Mouse (Mus musculus): ENCODE data around the gene Nsg2. TPM values are rescaled to one million over a fixed set of nuclear protein-coding genes. Genes with fewer than 3 reads are reported as not detected.
"Not testable (repeated sequence)": the region's sequence is repeated elsewhere in the genome, so short reads cannot be mapped to it uniquely, and the experiment has no call there.

Nsg2 gene
- polyA plus RNA-seq, 1 experiment from 2014 or later: 2.0 TPM

GRCm38 (mm10) chr11:31992535-31992934 is 7.7 kb upstream of the Nsg2 start:
- Histone ChIP-seq H3K27ac (no peak overlapping the region), H3K4me3 (no peak overlapping the region), H3K4me1 (no peaks in the 10 kb centered on the region), H3K9me3 (replicated peaks) (no peaks in the 10 kb centered on the region), H3K27me3 (ENCODE audit: low read depth, poor library complexity, severe bottlenecking) (no peaks in the 10 kb centered on the region), H3K36me3 (no peaks in the 10 kb centered on the region)
- 92% methylated on average over 3 of the region's 3 CpGs for WGBS
- no peak for DNase-seq (ENCODE audit: low spot score)

DNA sequence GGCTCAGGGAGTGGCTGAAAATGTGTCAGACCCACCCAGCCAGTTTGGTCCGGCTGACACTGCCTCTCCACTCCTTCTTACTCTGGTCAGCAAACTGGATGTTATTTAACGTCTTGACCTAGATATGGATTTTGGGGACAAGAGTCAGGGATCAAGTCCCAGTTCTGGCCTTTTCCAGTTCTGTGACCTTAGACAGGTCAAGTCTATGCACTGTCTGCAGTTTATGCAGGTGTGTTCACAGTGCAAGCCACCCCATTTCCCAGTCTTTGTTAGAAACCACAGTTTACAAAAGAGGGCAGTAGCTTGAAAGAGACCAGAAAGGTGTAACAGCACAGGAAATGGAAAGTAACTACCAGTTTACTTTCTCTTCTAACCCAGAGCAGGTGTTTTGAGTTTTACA is 547 bp upstream of the Nsg2 start:
- Histone ChIP-seq H3K27ac (no peak overlapping the region), H3K36me3 (no peaks in the 10 kb centered on the region), H3K9me3 (replicated peaks) (no peaks in the 10 kb centered on the region), H3K4me3 (no peak overlapping the region), H3K4me1 (peaks cover 31% of the 10 kb centered on the region), H3K27me3 (ENCODE audit: low read depth, poor library complexity, severe bottlenecking) (peaks cover 40% of the 10 kb centered on the region)
- 36% methylated on average over 2 of the region's 2 CpGs for WGBS
- DNase-seq (ENCODE audit: low spot score): no peak

- Histone ChIP-seq H3K4me1 (peaks cover 31% of the 10 kb centered on the region), H3K9me3 (replicated peaks) (no peaks in the 10 kb centered on the region), H3K4me3 (0 out of 2 replicates have a peak overlapping the region, but pooled peaks have one; percentile 14), H3K27ac (no peak overlapping the region), H3K36me3 (no peaks in the 10 kb centered on the region), H3K27me3 (ENCODE audit: low read depth, poor library complexity, severe bottlenecking) (peaks cover 40% of the 10 kb centered on the region)
- WGBS: 2% methylated on average over 11 of the region's 11 CpGs
- peak; percentile 42 for DNase-seq (ENCODE audit: low spot score)
Observed at GRCm38 (mm10) chr11:32001181-32001910, 1.1 kb downstream of the Nsg2 start.

GRCm38 (mm10) chr11:32002670-32003072 is 2.4 kb downstream of the Nsg2 start:
- DNase-seq (ENCODE audit: low spot score): no peak
- H3K27me3 ChIP-seq (ENCODE audit: low read depth, poor library complexity, severe bottlenecking): peaks cover 40% of the 10 kb centered on the region
- no peak overlapping the region for H3K4me3 ChIP-seq
- H3K4me1 ChIP-seq: peaks cover 31% of the 10 kb centered on the region
- WGBS: 26% methylated on average over 5 of the region's 5 CpGs
- peaks cover 3% of the 10 kb centered on the region; the same call in 1 of the 2 replicates for H3K9me3 ChIP-seq (replicated peaks)
- no peaks in the 10 kb centered on the region for H3K36me3 ChIP-seq
- H3K27ac ChIP-seq: no peak overlapping the region

DNA sequence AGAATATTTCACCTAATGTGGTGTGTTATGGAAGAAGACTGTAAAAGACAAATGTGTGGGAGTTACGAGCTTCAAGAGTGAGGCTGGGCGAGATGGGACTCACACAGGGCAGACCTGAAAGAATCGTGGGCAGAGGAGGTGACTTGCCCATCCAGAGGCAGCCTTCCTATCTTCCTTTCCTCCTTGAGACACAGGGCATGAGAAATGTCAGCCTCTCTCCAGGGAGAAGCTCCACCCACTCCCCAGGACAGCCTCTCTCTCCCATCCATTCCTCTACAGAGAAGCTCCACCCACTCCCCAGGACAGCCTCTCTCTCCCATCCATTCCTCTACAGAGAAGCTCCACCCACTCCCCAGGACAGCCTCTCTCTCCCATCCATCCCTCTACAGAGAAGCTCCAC is 7.8 kb downstream of the Nsg2 start:
- not testable (repeated sequence) for H3K4me3 ChIP-seq; H3K9me3 ChIP-seq (replicated peaks); DNase-seq (ENCODE audit: low spot score); H3K27ac ChIP-seq; H3K36me3 ChIP-seq; H3K27me3 ChIP-seq (ENCODE audit: low read depth, poor library complexity, severe bottlenecking)
- H3K4me1 ChIP-seq: peaks cover 20% of the 10 kb centered on the region
- WGBS: 84% methylated on average over 3 of the region's 3 CpGs

GRCm38 (mm10) chr11:32008852-32009251 is 8.6 kb downstream of the Nsg2 start:
- Histone ChIP-seq H3K9me3 (replicated peaks) (peaks cover 3% of the 10 kb centered on the region; the same call in 1 of the 2 replicates), H3K36me3 (no peaks in the 10 kb centered on the region), H3K27me3 (ENCODE audit: low read depth, poor library complexity, severe bottlenecking) (no peaks in the 10 kb centered on the region), H3K4me1 (peaks cover 19% of the 10 kb centered on the region), H3K4me3 (no peak overlapping the region), H3K27ac (no peak overlapping the region)
- WGBS: 79% methylated on average over 3 of the region's 3 CpGs
- DNase-seq (ENCODE audit: low spot score): no peak

- Histone ChIP-seq H3K9me3 (replicated peaks) (peaks cover 3% of the 10 kb centered on the region; the same call in 1 of the 2 replicates), H3K36me3 (no peaks in the 10 kb centered on the region), H3K27me3 (ENCODE audit: low read depth, poor library complexity, severe bottlenecking) (no peaks in the 10 kb centered on the region), H3K4me1 (peaks cover 19% of the 10 kb centered on the region), H3K27ac (peak overlapping the region; percentile 71), H3K4me3 (no peak overlapping the region)
- 32% methylated on average over 13 of the region's 13 CpGs for WGBS
- peak; percentile 54 for DNase-seq (ENCODE audit: low spot score)
Observed at GRCm38 (mm10) chr11:32009961-32010662, 9.8 kb downstream of the Nsg2 start.

- Histone ChIP-seq H3K4me1 (peaks cover 19% of the 10 kb centered on the region), H3K36me3 (no peaks in the 10 kb centered on the region), H3K27me3 (ENCODE audit: low read depth, poor library complexity, severe bottlenecking) (no peaks in the 10 kb centered on the region), H3K9me3 (replicated peaks) (peaks cover 3% of the 10 kb centered on the region; the same call in 1 of the 2 replicates), H3K27ac (peak overlapping the region; percentile 71), H3K4me3 (no peak overlapping the region)
- no peak for DNase-seq (ENCODE audit: low spot score)
- WGBS: 71% methylated on average over 5 of the region's 5 CpGs
Observed at GRCm38 (mm10) chr11:32010663-32010970, 10.4 kb downstream of the Nsg2 start.

- no peaks in the 10 kb centered on the region for H3K27me3 ChIP-seq (ENCODE audit: low read depth, poor library complexity, severe bottlenecking)
- 71% methylated on average over 9 of the region's 9 CpGs for WGBS
- no peak for DNase-seq (ENCODE audit: low spot score)
- H3K9me3 ChIP-seq (replicated peaks): peaks cover 1% of the 10 kb centered on the region; the same call in 1 of the 2 replicates
- no peak overlapping the region for H3K4me3 ChIP-seq
- peaks cover 19% of the 10 kb centered on the region for H3K4me1 ChIP-seq
- H3K36me3 ChIP-seq: no peaks in the 10 kb centered on the region
- H3K27ac ChIP-seq: 0 out of 2 replicates have a peak overlapping the region, but pooled peaks have one; percentile 11
Observed at GRCm38 (mm10) chr11:32011867-32012603, 11.8 kb downstream of the Nsg2 start.

DNA sequence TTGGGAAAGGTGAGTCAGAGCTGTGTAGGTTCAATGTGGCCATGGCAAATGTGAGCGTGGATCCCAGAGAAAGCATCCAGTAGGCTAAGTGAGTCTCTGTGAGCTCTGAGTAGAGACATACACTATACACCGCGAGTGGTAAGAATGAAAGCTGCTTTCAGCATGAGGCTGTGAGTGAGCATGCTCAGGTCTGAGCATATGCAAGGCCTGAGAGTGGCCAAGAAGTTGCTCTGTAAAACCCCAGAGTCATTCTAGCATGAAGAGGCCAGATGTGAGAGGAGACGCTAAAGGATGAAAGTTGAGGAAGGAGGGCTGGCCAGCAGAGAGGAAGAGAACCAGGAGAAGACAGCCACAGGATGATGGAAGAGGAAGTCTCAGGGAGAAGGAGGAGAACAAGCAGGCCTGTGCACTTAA is 12.8 kb downstream of the Nsg2 start:
- WGBS: 90% methylated on average over 4 of the region's 4 CpGs
- Histone ChIP-seq H3K9me3 (replicated peaks) (no peaks in the 10 kb centered on the region), H3K27ac (no peak overlapping the region), H3K4me3 (no peak overlapping the region), H3K36me3 (no peaks in the 10 kb centered on the region), H3K27me3 (ENCODE audit: low read depth, poor library complexity, severe bottlenecking) (no peaks in the 10 kb centered on the region), H3K4me1 (peaks cover 21% of the 10 kb centered on the region)
- DNase-seq (ENCODE audit: low spot score): no peak

DNA sequence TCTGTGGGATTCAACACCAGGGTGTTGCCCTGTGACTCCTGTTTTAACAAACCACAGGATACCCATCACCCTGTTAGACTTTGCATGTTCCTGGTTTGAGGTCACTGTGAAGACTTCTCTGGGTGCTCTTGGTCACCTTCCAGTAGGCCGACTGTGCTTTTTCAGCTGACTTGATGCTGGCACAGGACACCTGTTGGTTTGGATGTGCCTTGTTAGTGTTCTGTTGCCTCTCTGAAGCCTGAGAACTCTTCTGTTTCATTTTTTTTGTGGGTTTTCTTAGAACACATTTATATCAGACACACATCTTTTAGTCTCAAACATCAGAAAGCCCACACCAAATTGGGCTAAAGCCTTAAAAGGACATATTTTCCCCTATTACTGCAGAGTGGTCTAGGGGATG is 13.3 kb downstream of the Nsg2 start:
- H3K4me1 ChIP-seq: peaks cover 27% of the 10 kb centered on the region
- no peaks in the 10 kb centered on the region for H3K9me3 ChIP-seq (replicated peaks)
- no peak overlapping the region for H3K4me3 ChIP-seq
- 89% methylated on average over 1 of the region's 1 CpGs for WGBS
- no peak for DNase-seq (ENCODE audit: low spot score)
- no peak overlapping the region for H3K27ac ChIP-seq
- no peaks in the 10 kb centered on the region for H3K27me3 ChIP-seq (ENCODE audit: low read depth, poor library complexity, severe bottlenecking)
- H3K36me3 ChIP-seq: no peaks in the 10 kb centered on the region

- DNase-seq (ENCODE audit: low spot score): no peak
- Histone ChIP-seq H3K4me3 (no peak overlapping the region), H3K36me3 (no peaks in the 10 kb centered on the region), H3K27me3 (ENCODE audit: low read depth, poor library complexity, severe bottlenecking) (0 out of 2 replicates have a peak, but pooled peaks cover 7% of the 10 kb centered on the region), H3K27ac (no peak overlapping the region), H3K4me1 (peaks cover 25% of the 10 kb centered on the region), H3K9me3 (replicated peaks) (no peaks in the 10 kb centered on the region)
- WGBS: 63% methylated on average over 4 of the region's 4 CpGs
Observed at GRCm38 (mm10) chr11:32018201-32018600, 17.9 kb downstream of the Nsg2 start.

Measured in limb, embryonic 10.5 days (tissue).